Comparison of ENCODE assay signal across 10 mouse cellular contexts in the genomic region with DNA sequence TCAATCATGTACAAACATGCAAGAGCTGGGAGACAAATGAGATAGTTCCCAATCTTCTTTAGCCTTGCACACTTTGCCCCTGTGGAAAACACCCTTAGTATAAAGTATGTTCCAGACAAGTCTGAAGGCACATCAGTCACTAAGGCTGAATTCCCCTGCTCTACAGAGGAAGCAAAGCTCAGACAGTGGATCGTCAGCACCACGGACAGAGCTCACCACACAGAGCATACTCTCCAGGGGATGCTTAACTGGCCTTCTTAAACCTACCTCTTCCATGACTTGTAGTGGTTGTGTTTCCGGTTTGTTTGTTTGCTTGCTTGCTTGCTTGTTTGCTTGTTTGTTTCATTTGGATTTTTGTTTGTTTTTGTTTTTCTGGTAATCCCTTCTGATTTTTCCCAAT. TPM values are rescaled to one million over a fixed set of nuclear protein-coding genes. Genes with fewer than 3 reads are reported as not detected.
DNase-seq lines count a peak whose midpoint lies in the region; ATAC-seq and TF ChIP-seq lines count a peak whose summit lies in the region.
"Had no signal": no experiment of that assay in that cellular context is flagged by ENCODE, and none has a peak within 500 bp of the region (broad histone marks: within the 10 kb centered on the region; RNA-seq: fewer than 3 reads in every experiment).

No protein-coding gene starts in this region.

- TF ChIP-seq EP300 in heart, postnatal 0 days (IDR thresholded peaks at IDR 0.05; ENCODE audit: low read depth): no peak
- no peak for TF ChIP-seq EP300 in stomach, postnatal 0 days (optimal IDR thresholded peaks at IDR 0.05)

- WGBS in heart, postnatal 0 days: 10% methylated on average over 3 of the region's 3 CpGs
- WGBS in heart, embryonic 12.5 days: 10% methylated on average over 3 of the region's 3 CpGs
- WGBS in neural tube, embryonic 15.5 days: 22% methylated on average over 3 of the region's 3 CpGs
- WGBS in embryonic facial prominence, embryonic 14.5 days: 8% methylated on average over 3 of the region's 3 CpGs
- 3% methylated on average over 3 of the region's 3 CpGs for WGBS in stomach, postnatal 0 days
- WGBS in forebrain, embryonic 12.5 days: 16% methylated on average over 3 of the region's 3 CpGs

- H3K9ac ChIP-seq in heart, postnatal 0 days (replicated peaks; ENCODE audit: low read depth, low read length): no peak overlapping the region
- H3K9ac ChIP-seq in heart, embryonic 12.5 days: no peak overlapping the region
- H3K9ac ChIP-seq in neural tube, embryonic 15.5 days (replicated peaks): no peak overlapping the region
- H3K9ac ChIP-seq in embryonic facial prominence, embryonic 14.5 days (ENCODE audit: low read depth, low read length): no peak overlapping the region
- H3K9ac ChIP-seq in stomach, postnatal 0 days (ENCODE audit: low read length): no peak overlapping the region
- no peak overlapping the region for H3K9ac ChIP-seq in forebrain, embryonic 12.5 days

- no peaks in the 10 kb centered on the region for H3K27me3 ChIP-seq in heart, postnatal 0 days (ENCODE audit: control insufficient read depth, insufficient read depth, low read length)
- peaks cover under 1% of the 10 kb centered on the region; the same call in 1 of the 2 replicates for H3K27me3 ChIP-seq in heart, embryonic 12.5 days (replicated peaks)
- no peaks in the 10 kb centered on the region for H3K27me3 ChIP-seq in neural tube, embryonic 15.5 days (replicated peaks)
- no peaks in the 10 kb centered on the region for H3K27me3 ChIP-seq in embryonic facial prominence, embryonic 14.5 days (replicated peaks; ENCODE audit: control insufficient read depth, insufficient read depth, low read length)
- H3K27me3 ChIP-seq in stomach, postnatal 0 days (ENCODE audit: control insufficient read depth, insufficient read depth, low read length): no peaks in the 10 kb centered on the region
- H3K27me3 ChIP-seq in forebrain, embryonic 12.5 days: no peaks in the 10 kb centered on the region

- H3K4me1 ChIP-seq in heart, postnatal 0 days (ENCODE audit: control insufficient read depth, insufficient read depth): no peaks in the 10 kb centered on the region
- no peaks in the 10 kb centered on the region for H3K4me1 ChIP-seq in heart, embryonic 12.5 days (replicated peaks)
- H3K4me1 ChIP-seq in neural tube, embryonic 15.5 days: no peaks in the 10 kb centered on the region
- H3K4me1 ChIP-seq in embryonic facial prominence, embryonic 14.5 days (ENCODE audit: control insufficient read depth, insufficient read depth, low read length): no peaks in the 10 kb centered on the region
- H3K4me1 ChIP-seq in stomach, postnatal 0 days (replicated peaks; ENCODE audit: control insufficient read depth, insufficient read depth): no peaks in the 10 kb centered on the region
- H3K4me1 ChIP-seq in forebrain, embryonic 12.5 days: no peaks in the 10 kb centered on the region

- no peak for TF ChIP-seq CTCF in heart, postnatal 0 days (IDR thresholded peaks at IDR 0.05; ENCODE audit: low read depth)
- TF ChIP-seq CTCF in stomach, postnatal 0 days (IDR thresholded peaks at IDR 0.05; ENCODE audit: low read depth): no peak

- ATAC-seq in heart, postnatal 0 days (ENCODE audit: insufficient read depth, low read depth): no peak
- ATAC-seq in heart, embryonic 12.5 days (ENCODE audit: insufficient number of reproducible peaks, low FRiP score): no peak
- ATAC-seq in neural tube, embryonic 15.5 days (ENCODE audit: low FRiP score): no peak
- ATAC-seq in embryonic facial prominence, embryonic 14.5 days (ENCODE audit: low read depth): no peak
- ATAC-seq in stomach, postnatal 0 days (ENCODE audit: low FRiP score, low TSS enrichment): no peak
- no peak for ATAC-seq in forebrain, embryonic 12.5 days (ENCODE audit: low FRiP score)
- ATAC-seq: CD4-positive, CD25-positive, alpha-beta regulatory T cell, adult 4 months had no signal

- H3K4me3 ChIP-seq in heart, postnatal 0 days (ENCODE audit: low read depth, low read length): no peak overlapping the region
- H3K4me3 ChIP-seq in heart, embryonic 12.5 days: no peak overlapping the region
- H3K4me3 ChIP-seq in neural tube, embryonic 15.5 days (replicated peaks): no peak overlapping the region
- no peak overlapping the region for H3K4me3 ChIP-seq in embryonic facial prominence, embryonic 14.5 days (ENCODE audit: low read depth, low read length)
- no peak overlapping the region for H3K4me3 ChIP-seq in stomach, postnatal 0 days (ENCODE audit: low read depth, low read length)
- no peak overlapping the region for H3K4me3 ChIP-seq in forebrain, embryonic 12.5 days (replicated peaks)

- no peaks in the 10 kb centered on the region for H3K36me3 ChIP-seq in heart, postnatal 0 days (replicated peaks; ENCODE audit: control insufficient read depth, insufficient read depth, low read length)
- H3K36me3 ChIP-seq in heart, embryonic 12.5 days: no peaks in the 10 kb centered on the region
- H3K36me3 ChIP-seq in neural tube, embryonic 15.5 days: no peaks in the 10 kb centered on the region
- no peaks in the 10 kb centered on the region for H3K36me3 ChIP-seq in embryonic facial prominence, embryonic 14.5 days (ENCODE audit: control insufficient read depth, insufficient read depth, low read length)
- H3K36me3 ChIP-seq in stomach, postnatal 0 days (ENCODE audit: control insufficient read depth, insufficient read depth, low read length): no peaks in the 10 kb centered on the region
- H3K36me3 ChIP-seq in forebrain, embryonic 12.5 days (replicated peaks): no peaks in the 10 kb centered on the region

- peak; percentile 27 for DNase-seq in heart, postnatal 0 days (ENCODE audit: low spot score)
- peak; percentile 47 for DNase-seq in neural tube, embryonic 10.5 days (ENCODE audit: extremely low spot score, low spot score)
- peak; percentile 88 for DNase-seq in embryonic facial prominence, embryonic 14.5 days (ENCODE audit: low spot score)
- DNase-seq in stomach, postnatal 0 days (ENCODE audit: low spot score): peak; percentile 42
- no peak for DNase-seq in cerebellum, adult 8-10 months

- H3K27ac ChIP-seq in heart, postnatal 0 days (ENCODE audit: low read depth): no peak overlapping the region
- H3K27ac ChIP-seq in heart, embryonic 12.5 days (ENCODE audit: poor library complexity, severe bottlenecking): no peak overlapping the region
- no peak overlapping the region for H3K27ac ChIP-seq in neural tube, embryonic 15.5 days (replicated peaks)
- no peak overlapping the region for H3K27ac ChIP-seq in embryonic facial prominence, embryonic 14.5 days (replicated peaks; ENCODE audit: low read depth, low read length)
- no peak overlapping the region for H3K27ac ChIP-seq in stomach, postnatal 0 days (replicated peaks)
- no peak overlapping the region for H3K27ac ChIP-seq in forebrain, embryonic 12.5 days

- H3K4me2 ChIP-seq in heart, postnatal 0 days (ENCODE audit: low read depth, low read length): no peak overlapping the region
- H3K4me2 ChIP-seq in heart, embryonic 12.5 days: no peak overlapping the region
- no peak overlapping the region for H3K4me2 ChIP-seq in neural tube, embryonic 15.5 days
- no peak overlapping the region for H3K4me2 ChIP-seq in embryonic facial prominence, embryonic 14.5 days (ENCODE audit: low read depth, low read length)
- H3K4me2 ChIP-seq in stomach, postnatal 0 days (replicated peaks; ENCODE audit: low read depth): no peak overlapping the region
- no peak overlapping the region for H3K4me2 ChIP-seq in forebrain, embryonic 12.5 days

- H3K9me3 ChIP-seq in heart, postnatal 0 days (replicated peaks; ENCODE audit: control insufficient read depth, low read length): no peaks in the 10 kb centered on the region
- H3K9me3 ChIP-seq in heart, embryonic 12.5 days (replicated peaks): no peaks in the 10 kb centered on the region
- H3K9me3 ChIP-seq in neural tube, embryonic 15.5 days (replicated peaks): no peaks in the 10 kb centered on the region
- H3K9me3 ChIP-seq in embryonic facial prominence, embryonic 14.5 days (ENCODE audit: control insufficient read depth, low read length): no peaks in the 10 kb centered on the region
- no peaks in the 10 kb centered on the region for H3K9me3 ChIP-seq in stomach, postnatal 0 days (ENCODE audit: control insufficient read depth, low read length)
- no peaks in the 10 kb centered on the region for H3K9me3 ChIP-seq in forebrain, embryonic 12.5 days

RNA-seq across cellular contexts. Expression of a gene that starts 9.5 kb away (rescaled TPM):
- not detected in 2 replicates for total RNA-seq in heart, postnatal 0 days (2014; rRNA removed; ENCODE audit: low replicate concordance)
- polyA plus RNA-seq in heart, postnatal 0 days (2015; fragmentation: Nextera tagmentation; extraction: Ambion mirVana): 0.05 TPM in 1 of 2 replicates, not detected in the other
- polyA plus RNA-seq in heart, embryonic 12.5 days (2016; fragmentation: Nextera tagmentation; extraction: Ambion mirVana): 0.09 TPM in 1 of 2 replicates, not detected in the other
- polyA plus RNA-seq in neural tube, embryonic 15.5 days (2015; fragmentation: Nextera tagmentation; extraction: Ambion mirVana): 24.4 and 28.2 TPM in 2 replicates
- polyA plus RNA-seq in embryonic facial prominence, embryonic 14.5 days (2014; fragmentation: Nextera tagmentation; extraction: Ambion mirVana): 2.7 and 3.3 TPM in 2 replicates
- 0.80 and 1.0 TPM in 2 replicates for polyA plus RNA-seq in stomach, postnatal 0 days (2015; fragmentation: Nextera tagmentation; extraction: Ambion mirVana)
- 4.8 and 5.3 TPM in 2 replicates for polyA plus RNA-seq in forebrain, embryonic 12.5 days (2016; fragmentation: Nextera tagmentation; extraction: Ambion mirVana)
- total RNA-seq: liver, adult 2 months had no signal
- polyA plus RNA-seq: liver, adult 2 months had no signal
